Mouse (Mus musculus) liver, embryonic 12.5 days (tissue): Measurements from ENCODE around the gene Rere. TPM values are rescaled to one million over a fixed set of nuclear protein-coding genes. Genes with fewer than 3 reads are reported as not detected.
A peak's percentile ranks its signal among the peaks of the same experiment; 100 is the strongest.

Experiments
- ATAC-seq: fragments of 200-750 bp; cut with Nextera tagmentation; 2 replicates; pipeline ENCODE4 v1.8.0; 2017; ENCODE audit warnings: moderate number of reproducible peaks, mild to moderate bottlenecking, moderate library complexity
- H3K27ac ChIP-seq: fragments of 300-500 bp; sonication (generic); 2 replicates; pipeline ENCODE4 v1.5.1; 2016; ENCODE audit warnings: mild to moderate bottlenecking
- H3K27me3 ChIP-seq: fragments of 300-500 bp; sonication (generic); replicated peaks from 2 replicates; pipeline ENCODE4 v1.6.1; 2016; ENCODE audit warnings: mild to moderate bottlenecking, moderate library complexity
- H3K36me3 ChIP-seq: fragments of 300-500 bp; sonication (generic); 2 replicates; pipeline ENCODE4 v1.6.1; 2016; ENCODE audit warnings: mild to moderate bottlenecking, moderate library complexity
- H3K4me1 ChIP-seq: fragments of 300-500 bp; sonication (generic); 2 replicates; pipeline ENCODE4 v1.6.1; 2016
- H3K4me2 ChIP-seq: fragments of 300-500 bp; sonication (generic); 2 replicates; pipeline ENCODE4 v1.6.1; 2016; ENCODE audit warnings: mild to moderate bottlenecking, moderate library complexity
- H3K4me3 ChIP-seq: fragments of 300-500 bp; sonication (generic); 2 replicates; pipeline ENCODE4 v1.5.1; 2016; ENCODE audit warnings: mild to moderate bottlenecking, moderate library complexity
- H3K9ac ChIP-seq: fragments of 300-500 bp; sonication (generic); 2 replicates; pipeline ENCODE4 v1.6.1; 2016; ENCODE audit warnings: mild to moderate bottlenecking, moderate library complexity
- H3K9me3 ChIP-seq: fragments of 300-500 bp; sonication (generic); replicated peaks from 2 replicates; pipeline ENCODE4 v1.6.1; 2016; ENCODE audit warnings: mild to moderate bottlenecking, moderate library complexity
- WGBS: fragments of 180-500 bp; shearing (Covaris S2); methylation state at CpG from one replicate; pipeline ENCODE4 v1.1.7; 2016; ENCODE audit not compliant: insufficient replicate concordance; 5-methylcytosine and 5-hydroxymethylcytosine counted together
- polyA plus RNA-seq: library from polyadenylated mRNA; unstranded; fragments of >200 nt; fragmentation: Nextera tagmentation; extraction: Ambion mirVana; gene quantifications from 2 replicates; pipeline ENCODE4 v1.2.1, GENCODE M21; 2016

The Rere gene
- polyA plus RNA-seq, 1 experiment from 2014 or later: 11.6 TPM

- Histone ChIP-seq H3K4me1 (peaks cover 66% of the 10 kb centered on the region), H3K4me2 (peak overlapping the region; percentile 40), H3K9me3 (no peaks in the 10 kb centered on the region), H3K27ac (no peak overlapping the region), H3K27me3 (no peaks in the 10 kb centered on the region), H3K4me3 (no peak overlapping the region), H3K36me3 (peaks cover 17% of the 10 kb centered on the region), H3K9ac (0 out of 2 replicates have a peak overlapping the region, but pooled peaks have one; percentile 5)
- 56% methylated on average over 7 of the region's 7 CpGs for WGBS
- ATAC-seq: no peak
These were observed 290.8 kb downstream of the Rere start for GRCm38 (mm10) chr4:150572104-150572691.

DNA sequence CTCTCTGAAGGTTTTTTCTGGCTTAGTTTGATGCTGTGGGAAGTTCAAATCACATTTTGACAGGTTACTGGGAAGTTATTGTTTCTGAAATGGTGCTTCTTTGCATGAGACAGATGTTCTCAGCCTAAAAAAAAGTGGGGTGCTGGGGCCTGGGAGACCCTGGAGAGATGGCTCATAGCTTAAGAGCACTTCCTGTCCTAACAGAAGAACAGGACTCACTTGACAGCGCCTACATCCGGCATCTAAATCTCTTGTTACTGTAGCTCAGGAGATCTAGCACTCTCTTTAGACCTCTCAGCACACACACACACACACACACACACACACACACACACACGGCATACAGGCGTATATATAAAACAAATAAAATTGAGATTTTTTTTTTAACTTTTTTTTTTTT is 291.5 kb downstream of the Rere start:
- no peaks in the 10 kb centered on the region for H3K9me3 ChIP-seq
- 0 out of 2 replicates have a peak overlapping the region, but pooled peaks have one; percentile 40 for H3K4me2 ChIP-seq
- no peak overlapping the region for H3K9ac ChIP-seq
- no peak overlapping the region for H3K4me3 ChIP-seq
- ATAC-seq: no peak
- H3K36me3 ChIP-seq: peaks cover 17% of the 10 kb centered on the region
- no peaks in the 10 kb centered on the region for H3K27me3 ChIP-seq
- peaks cover 59% of the 10 kb centered on the region for H3K4me1 ChIP-seq
- 83% methylated on average over 4 of the region's 4 CpGs for WGBS
- no peak overlapping the region for H3K27ac ChIP-seq

DNA sequence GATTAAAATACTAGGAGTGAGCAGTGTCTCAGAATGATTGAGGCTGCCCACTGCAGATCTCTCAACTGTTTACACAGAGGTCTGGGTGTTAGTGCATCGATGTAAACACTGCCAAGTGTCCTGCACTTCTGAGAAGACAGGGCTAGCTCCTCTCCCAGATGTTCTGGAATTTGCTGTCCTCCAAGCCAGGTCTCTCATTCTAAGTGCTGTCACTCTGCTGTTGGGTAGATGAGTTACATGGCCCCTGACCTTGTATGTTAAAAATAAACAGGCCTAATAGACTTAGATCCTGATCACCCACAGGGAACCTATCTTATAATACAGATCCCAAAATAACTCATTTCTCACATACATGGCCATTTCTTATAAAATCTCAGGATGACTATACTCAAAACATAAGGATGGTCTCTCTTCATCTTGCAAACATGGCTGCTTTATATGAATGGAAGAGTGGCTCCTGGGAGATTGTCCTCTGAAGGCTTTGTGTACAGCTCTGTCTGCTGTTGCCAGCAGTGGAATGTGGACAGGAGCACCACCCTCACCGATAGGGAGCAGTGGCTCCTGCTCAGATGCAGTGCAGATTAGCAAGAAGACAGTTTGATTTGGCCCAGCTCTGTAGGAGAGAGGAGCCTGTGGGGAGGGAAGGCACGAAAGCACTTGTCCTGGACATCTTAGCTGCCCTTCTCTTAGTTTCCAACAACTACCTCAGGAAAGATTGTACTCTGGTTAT is 294.1 kb downstream of the Rere start:
- H3K4me2 ChIP-seq: no peak overlapping the region
- ATAC-seq: no peak
- H3K9ac ChIP-seq: no peak overlapping the region
- no peaks in the 10 kb centered on the region for H3K9me3 ChIP-seq
- H3K36me3 ChIP-seq: peaks cover 17% of the 10 kb centered on the region
- H3K4me1 ChIP-seq: peaks cover 40% of the 10 kb centered on the region
- WGBS: 54% methylated on average over 3 of the region's 3 CpGs
- H3K27me3 ChIP-seq: no peaks in the 10 kb centered on the region
- H3K4me3 ChIP-seq: no peak overlapping the region
- peak overlapping the region; percentile 27; the same call in 1 of the 2 replicates for H3K27ac ChIP-seq

- Histone ChIP-seq H3K4me3 (no peak overlapping the region), H3K36me3 (peaks cover 24% of the 10 kb centered on the region), H3K4me2 (no peak overlapping the region), H3K9me3 (no peaks in the 10 kb centered on the region), H3K27me3 (no peaks in the 10 kb centered on the region), H3K9ac (no peak overlapping the region), H3K27ac (no peak overlapping the region), H3K4me1 (peaks cover 32% of the 10 kb centered on the region)
- WGBS: 83% methylated on average over 3 of the region's 3 CpGs
- no peak for ATAC-seq
These were observed 294.9 kb downstream of the Rere start for GRCm38 (mm10) chr4:150576339-150576738.

DNA sequence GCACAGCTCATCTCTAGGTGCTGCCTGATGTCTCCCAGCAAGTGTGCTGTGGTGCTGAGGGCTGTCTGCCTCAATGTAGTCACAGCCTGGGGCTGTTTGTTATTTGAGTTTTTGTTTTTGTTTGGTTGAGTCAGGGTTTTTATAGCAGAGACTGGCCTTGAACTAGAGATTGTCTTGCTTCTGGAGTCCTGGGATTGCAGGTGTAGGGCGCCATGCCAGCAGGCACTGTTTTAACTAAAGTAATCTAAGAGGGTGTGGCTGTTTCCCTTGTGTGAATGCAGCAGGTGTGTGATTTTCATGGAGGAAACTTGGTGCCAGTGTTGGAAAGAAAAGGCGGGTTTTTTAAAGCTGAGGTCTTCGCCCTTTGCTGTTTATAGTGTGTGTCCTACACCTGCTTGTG is 296.6 kb downstream of the Rere start:
- Histone ChIP-seq H3K4me3 (no peak overlapping the region), H3K4me1 (peaks cover 32% of the 10 kb centered on the region), H3K4me2 (no peak overlapping the region), H3K27ac (no peak overlapping the region), H3K9ac (no peak overlapping the region), H3K36me3 (peaks cover 20% of the 10 kb centered on the region), H3K27me3 (no peaks in the 10 kb centered on the region), H3K9me3 (no peaks in the 10 kb centered on the region)
- ATAC-seq: no peak
- 87% methylated on average over 3 of the region's 3 CpGs for WGBS

- Histone ChIP-seq H3K27ac (no peak overlapping the region), H3K9ac (no peak overlapping the region), H3K4me2 (no peak overlapping the region), H3K4me3 (no peak overlapping the region), H3K36me3 (peaks cover 7% of the 10 kb centered on the region; the same call in 1 of the 2 replicates), H3K9me3 (no peaks in the 10 kb centered on the region), H3K27me3 (no peaks in the 10 kb centered on the region), H3K4me1 (peaks cover 54% of the 10 kb centered on the region)
- ATAC-seq: no peak
- WGBS: 76% methylated on average over 10 of the region's 10 CpGs
These were observed 300.7 kb downstream of the Rere start for GRCm38 (mm10) chr4:150581931-150582723.

DNA sequence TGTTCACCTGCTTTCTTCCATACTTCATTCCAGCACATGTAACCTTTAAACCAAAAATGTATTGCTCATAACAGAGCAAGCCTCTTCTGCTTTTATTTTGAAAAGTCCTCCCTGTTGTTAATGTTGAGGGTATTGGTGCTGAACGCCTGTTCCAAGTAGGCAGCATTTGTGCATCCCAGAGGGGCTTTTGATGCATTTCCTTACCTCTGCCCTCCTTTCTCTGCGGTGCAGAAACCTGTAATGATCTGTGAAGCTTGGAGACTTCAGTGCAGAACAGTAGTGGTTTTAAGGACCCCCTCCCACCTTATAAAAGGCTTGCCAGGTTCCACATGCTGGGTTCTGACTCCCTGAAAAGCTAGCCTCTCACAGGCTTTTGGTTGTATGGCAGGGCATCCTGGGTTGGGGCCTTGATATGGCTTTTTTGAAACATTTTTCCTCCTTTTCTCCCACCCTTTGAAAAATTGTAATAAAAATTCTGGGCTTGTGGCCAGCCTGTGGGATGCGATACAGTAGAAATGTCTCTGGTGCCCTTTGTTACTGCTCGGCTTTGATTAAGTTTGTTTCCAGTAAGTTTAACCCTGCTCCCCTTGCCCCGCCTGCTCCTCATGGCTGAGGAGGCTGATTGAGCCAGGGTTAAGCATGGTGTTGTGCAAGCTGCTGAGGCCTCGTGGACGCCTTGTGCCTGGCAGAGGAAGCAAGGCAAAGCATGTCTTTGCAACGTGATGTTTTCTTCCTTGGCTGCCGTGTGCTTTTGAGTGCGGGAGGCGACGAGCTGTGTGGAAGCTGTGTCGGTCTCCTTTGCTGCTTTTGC is 301.7 kb downstream of the Rere start:
- Histone ChIP-seq H3K4me1 (peaks cover 65% of the 10 kb centered on the region), H3K27ac (peak overlapping the region; percentile 61), H3K4me3 (no peak overlapping the region), H3K9ac (0 out of 2 replicates have a peak overlapping the region, but pooled peaks have one; percentile 25), H3K9me3 (no peaks in the 10 kb centered on the region), H3K36me3 (peaks cover 7% of the 10 kb centered on the region; the same call in 1 of the 2 replicates), H3K27me3 (no peaks in the 10 kb centered on the region), H3K4me2 (peak overlapping the region; percentile 37)
- ATAC-seq: 0 out of 2 replicates have a peak, but pooled peaks have one; percentile 17
- WGBS: 52% methylated on average over 13 of the region's 13 CpGs

GRCm38 (mm10) chr4:150583777-150584135 is 302.3 kb downstream of the Rere start:
- Histone ChIP-seq H3K36me3 (peaks cover 7% of the 10 kb centered on the region; the same call in 1 of the 2 replicates), H3K4me1 (peaks cover 69% of the 10 kb centered on the region), H3K9me3 (no peaks in the 10 kb centered on the region), H3K4me3 (no peak overlapping the region), H3K27ac (peak overlapping the region; percentile 61), H3K9ac (0 out of 2 replicates have a peak overlapping the region, but pooled peaks have one; percentile 25), H3K4me2 (peak overlapping the region; percentile 37), H3K27me3 (no peaks in the 10 kb centered on the region)
- ATAC-seq: no peak
- 60% methylated on average over 3 of the region's 3 CpGs for WGBS

DNA sequence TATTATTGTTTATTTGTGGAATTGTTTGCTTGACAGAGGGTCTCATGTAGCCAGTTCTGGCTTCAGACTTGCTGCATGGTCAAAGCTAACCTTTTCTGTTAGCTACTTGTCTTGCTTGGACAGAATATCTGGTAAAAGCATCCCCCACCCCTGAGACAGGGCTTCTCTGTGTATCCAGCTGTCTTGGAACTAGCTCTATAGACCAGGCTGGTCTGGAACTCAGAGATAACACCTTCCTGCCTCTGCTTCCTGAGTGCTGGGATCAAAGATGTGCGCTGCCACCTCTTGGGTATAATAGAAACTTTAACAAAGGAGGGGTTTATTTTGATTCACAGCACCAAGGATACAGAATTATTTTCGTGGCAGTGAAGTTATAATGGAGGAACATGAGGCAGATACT is 304.4 kb downstream of the Rere start:
- peak overlapping the region; percentile 19 for H3K4me2 ChIP-seq
- WGBS: 31% methylated on average over 2 of the region's 2 CpGs
- H3K27ac ChIP-seq: peak overlapping the region; percentile 64; the same call in 1 of the 2 replicates

GRCm38 (mm10) chr4:150586275-150586674 is 304.8 kb downstream of the Rere start:
- Histone ChIP-seq H3K9me3 (no peaks in the 10 kb centered on the region), H3K4me1 (peaks cover 92% of the 10 kb centered on the region), H3K9ac (no peak overlapping the region), H3K27me3 (no peaks in the 10 kb centered on the region), H3K27ac (peak overlapping the region; percentile 64; the same call in 1 of the 2 replicates), H3K4me3 (no peak overlapping the region), H3K4me2 (peak overlapping the region; percentile 19; the same call in 1 of the 2 replicates), H3K36me3 (peaks cover under 1% of the 10 kb centered on the region; the same call in 1 of the 2 replicates)
- ATAC-seq: peak; percentile 67
- 32% methylated on average over 5 of the region's 5 CpGs for WGBS

More for the DNA sequence above, 304.4 kb downstream of the Rere start:
- H3K4me3 ChIP-seq: no peak overlapping the region
- ATAC-seq: peak; percentile 77
- no peak overlapping the region for H3K9ac ChIP-seq
- H3K4me1 ChIP-seq: peaks cover 88% of the 10 kb centered on the region
- no peaks in the 10 kb centered on the region for H3K9me3 ChIP-seq
- H3K27me3 ChIP-seq: no peaks in the 10 kb centered on the region
- H3K36me3 ChIP-seq: peaks cover 6% of the 10 kb centered on the region; the same call in 1 of the 2 replicates
